Mouse (Mus musculus) embryonic fibroblast, embryonic 13.5 days (primary cell): ENCODE data around the gene Slc16a5. TPM values are rescaled to one million over a fixed set of nuclear protein-coding genes. Genes with fewer than 3 reads are reported as not detected.

Experiments used
- H3K27ac ChIP-seq: 2 replicates; pipeline ENCODE4 v1.5.1; 2012; ENCODE audit warnings: low read length, control low read depth, inconsistent platforms; ENCODE audit not compliant: insufficient read depth
- H3K4me1 ChIP-seq: 2 replicates; pipeline ENCODE4 v1.6.1; 2011; ENCODE audit warnings: low read length; ENCODE audit not compliant: control insufficient read depth, insufficient read depth
- H3K4me3 ChIP-seq: 2 replicates; pipeline ENCODE4 v1.5.1; 2011; ENCODE audit warnings: mild to moderate bottlenecking, control low read depth, low read length; ENCODE audit not compliant: insufficient read depth
- CTCF ChIP-seq: IDR thresholded peaks from 2 replicates; pipeline ENCODE4 v1.5.1; 2011; ENCODE audit warnings: mild to moderate bottlenecking, control low read depth, low read length, moderate library complexity, borderline replicate concordance; ENCODE audit not compliant: insufficient read depth
- POLR2A ChIP-seq: IDR thresholded peaks from 2 replicates; pipeline ENCODE4 v1.6.1; 2011; ENCODE audit warnings: low read depth, mild to moderate bottlenecking, control low read depth, low read length, moderate library complexity
- polyA plus RNA-seq: library from polyadenylated mRNA; stranded (reverse); fragments of >200 nt; gene quantifications from 2 replicates; pipeline ENCODE4 v1.2.4, GENCODE M21; 2011; ENCODE audit warnings: low read depth; ENCODE audit not compliant: missing spikeins, insufficient read length

Gene Slc16a5
- polyA plus RNA-seq, 1 experiment: not detected

DNA sequence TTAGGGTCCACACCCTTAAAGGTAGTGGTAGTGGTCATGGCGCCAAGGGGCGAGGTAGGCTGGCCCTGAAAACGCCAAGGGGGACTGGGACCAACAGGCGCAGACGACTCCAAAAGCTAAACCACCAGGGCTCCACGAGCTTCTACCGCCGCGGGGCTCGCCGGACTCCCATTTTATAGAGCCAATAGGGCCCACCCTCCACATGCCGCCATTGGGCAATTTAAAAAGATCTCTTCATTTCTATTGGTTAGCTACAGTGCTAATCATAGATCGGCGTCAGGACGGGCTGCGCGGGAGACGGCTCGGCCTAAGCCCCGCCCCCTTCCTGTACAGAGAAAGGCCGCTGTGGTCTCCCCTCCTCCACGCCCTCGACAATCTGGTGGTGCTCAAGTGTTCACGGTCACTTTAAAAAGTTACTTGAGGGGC, 52.0 kb downstream of the Slc16a5 start, which contains the start of gene Jpt1:
Gene Jpt1 (minus strand): TSS at position 150 of the 426 bp plus-strand sequence.
- Histone ChIP-seq H3K4me3 (peak within 1 kb of the TSS; percentile 91), H3K27ac (0 out of 2 replicates have a peak within 1 kb of the TSS, but pooled peaks have one; percentile 16), H3K4me1 (peaks cover 6% of the 10 kb centered on the region)
- TF ChIP-seq POLR2A: peak; percentile 99
- TF ChIP-seq CTCF: no peak

- H3K4me1 ChIP-seq: peaks cover 6% of the 10 kb centered on the region
- TF ChIP-seq CTCF: no peak
- no peak for TF ChIP-seq POLR2A
- H3K4me3 ChIP-seq: no peak overlapping the region
- no peak overlapping the region for H3K27ac ChIP-seq
Measured at GRCm38 (mm10) chr11:115515021-115515420, 52.7 kb downstream of the Slc16a5 start.

- TF ChIP-seq CTCF: no peak
- TF ChIP-seq POLR2A: no peak
- Histone ChIP-seq H3K4me1 (no peaks in the 10 kb centered on the region; the same call in 1 of the 2 replicates), H3K27ac (no peak overlapping the region), H3K4me3 (no peak overlapping the region)
Measured at GRCm38 (mm10) chr11:115516942-115517341, 54.7 kb downstream of the Slc16a5 start.

GRCm38 (mm10) chr11:115518693-115519092, 56.4 kb downstream of the Slc16a5 start:
- Histone ChIP-seq H3K27ac (no peak overlapping the region), H3K4me3 (no peak overlapping the region), H3K4me1 (no peaks in the 10 kb centered on the region; the same call in 1 of the 2 replicates)
- TF ChIP-seq POLR2A (no peak), CTCF (no peak)

DNA sequence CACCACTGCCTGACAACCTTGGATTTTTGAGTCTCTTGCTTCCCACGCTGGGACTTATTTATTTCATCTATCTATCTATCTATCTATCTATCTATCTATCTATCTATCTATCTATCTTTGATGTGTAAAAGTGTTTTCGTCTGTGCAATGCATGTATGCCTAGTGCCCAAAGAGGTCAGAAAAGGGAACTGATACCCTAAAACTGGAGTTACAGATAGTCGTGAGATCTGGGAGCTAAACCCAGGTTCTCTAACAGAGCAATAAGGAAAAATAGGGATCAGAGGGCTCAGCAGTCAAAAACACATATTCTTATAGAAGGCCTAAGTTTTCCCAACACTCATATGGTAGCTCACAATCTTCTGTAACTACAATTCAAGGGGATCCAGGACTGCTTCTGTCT, 57.3 kb downstream of the Slc16a5 start:
- Histone ChIP-seq H3K27ac (no peak overlapping the region), H3K4me1 (no peaks in the 10 kb centered on the region; the same call in 1 of the 2 replicates), H3K4me3 (no peak overlapping the region)
- TF ChIP-seq CTCF: no peak
- no peak for TF ChIP-seq POLR2A

GRCm38 (mm10) chr11:115520218-115520617, 57.9 kb downstream of the Slc16a5 start:
- TF ChIP-seq POLR2A: no peak
- no peak for TF ChIP-seq CTCF
- Histone ChIP-seq H3K4me1 (no peaks in the 10 kb centered on the region), H3K27ac (no peak overlapping the region), H3K4me3 (no peak overlapping the region)

DNA sequence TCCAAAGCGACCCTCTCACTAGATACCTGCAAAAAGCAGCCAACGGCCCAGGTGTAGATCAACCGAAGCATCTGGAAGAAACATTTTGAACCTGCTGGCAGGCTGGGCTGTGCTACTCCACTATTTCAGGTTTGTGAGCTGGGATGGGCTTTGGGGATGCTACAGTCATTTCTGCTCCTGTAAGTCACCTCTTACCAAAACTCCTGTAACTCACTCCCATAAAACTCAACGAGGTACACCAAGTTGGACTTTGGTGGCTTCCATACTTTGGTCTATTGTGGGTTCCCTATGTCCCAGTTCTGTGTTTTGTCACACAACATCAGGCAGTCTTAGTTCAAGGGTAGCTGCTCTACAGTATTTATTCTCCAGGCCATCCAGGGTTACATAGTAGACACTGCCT, 58.8 kb downstream of the Slc16a5 start:
- no peaks in the 10 kb centered on the region for H3K4me1 ChIP-seq
- H3K4me3 ChIP-seq: no peak overlapping the region
- TF ChIP-seq POLR2A: no peak
- TF ChIP-seq CTCF: no peak
- H3K27ac ChIP-seq: no peak overlapping the region

- no peak for TF ChIP-seq CTCF
- TF ChIP-seq POLR2A: no peak
- Histone ChIP-seq H3K4me1 (no peaks in the 10 kb centered on the region), H3K27ac (no peak overlapping the region), H3K4me3 (no peak overlapping the region)
Measured at GRCm38 (mm10) chr11:115522238-115522637, 60.0 kb downstream of the Slc16a5 start.

DNA sequence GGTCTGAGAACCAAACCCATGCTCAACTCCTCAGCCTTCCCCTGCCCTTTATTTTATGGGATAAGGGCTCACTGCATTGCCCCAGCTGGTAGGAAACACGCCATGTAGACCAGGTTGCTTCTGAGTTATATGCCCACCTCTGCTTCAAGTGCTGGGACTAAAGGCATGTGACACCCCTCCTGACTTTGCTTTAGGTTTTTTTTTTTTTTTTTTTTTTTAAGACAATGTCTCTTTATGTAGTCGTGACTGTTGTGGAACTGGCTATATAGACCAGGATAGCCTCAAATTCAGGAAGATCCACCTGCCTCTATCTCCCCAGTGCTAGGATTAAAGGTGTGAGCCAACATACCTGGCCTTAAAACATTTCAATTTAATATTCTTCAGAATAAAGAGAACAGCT, 60.4 kb downstream of the Slc16a5 start:
- Histone ChIP-seq H3K27ac (no peak overlapping the region), H3K4me1 (no peaks in the 10 kb centered on the region), H3K4me3 (no peak overlapping the region)
- TF ChIP-seq CTCF (no peak), POLR2A (no peak)

Other genes with a start within 250 kb of the Slc16a5 start
- gene Grin2c, start 195.2 kb upstream of the Slc16a5 start, polyA plus RNA-seq: not detected in 2 replicates
- gene Fdxr, start 185.4 kb upstream of the Slc16a5 start, polyA plus RNA-seq: 4.1 and 6.4 TPM in 2 replicates
- gene Fads6, start 164.8 kb upstream of the Slc16a5 start, polyA plus RNA-seq: 0.15 TPM in 1 of 2 replicates, not detected in the other
- not detected in 2 replicates for gene Otop2, start 155.3 kb upstream of the Slc16a5 start, polyA plus RNA-seq
- 0.15 TPM in 1 of 2 replicates, not detected in the other for gene Ush1g, start 140.4 kb upstream of the Slc16a5 start, polyA plus RNA-seq
- gene Otop3, start 127.7 kb upstream of the Slc16a5 start, polyA plus RNA-seq: not detected in 2 replicates
- gene Hid1, start 94.7 kb upstream of the Slc16a5 start, polyA plus RNA-seq: 3.2 and 5.9 TPM in 2 replicates
- gene Cdr2l, start 80.6 kb upstream of the Slc16a5 start, polyA plus RNA-seq: 24.2 and 29.5 TPM in 2 replicates
- 35.3 and 46.6 TPM in 2 replicates for gene Mrpl58, start 58.7 kb upstream of the Slc16a5 start, polyA plus RNA-seq
- gene Atp5h, start 42.5 kb upstream of the Slc16a5 start, polyA plus RNA-seq: 334 and 405 TPM in 2 replicates
- gene Kctd2, start 42.3 kb upstream of the Slc16a5 start, polyA plus RNA-seq: 15.9 and 18.2 TPM in 2 replicates
- gene Trim80, start 21.9 kb upstream of the Slc16a5 start, polyA plus RNA-seq: not detected in 2 replicates
- gene Armc7, start 13.2 kb downstream of the Slc16a5 start, polyA plus RNA-seq: 7.1 and 8.2 TPM in 2 replicates
- 54.2 and 76.2 TPM in 2 replicates for gene Nt5c, start 29.4 kb downstream of the Slc16a5 start, polyA plus RNA-seq
- gene Jpt1, start 51.9 kb downstream of the Slc16a5 start, polyA plus RNA-seq: 141 and 164 TPM in 2 replicates
- 408 and 505 TPM in 2 replicates for gene Sumo2, start 73.8 kb downstream of the Slc16a5 start, polyA plus RNA-seq
- 68.0 and 81.1 TPM in 2 replicates for gene Nup85, start 102.0 kb downstream of the Slc16a5 start, polyA plus RNA-seq
- 31.0 and 36.5 TPM in 2 replicates for gene Mrps7, start 141.5 kb downstream of the Slc16a5 start, polyA plus RNA-seq
- 17.0 and 30.3 TPM in 2 replicates for gene Gga3, start 141.6 kb downstream of the Slc16a5 start, polyA plus RNA-seq
- gene Mif4gd, start 150.5 kb downstream of the Slc16a5 start, polyA plus RNA-seq: 22.3 and 26.6 TPM in 2 replicates
- 13.6 and 14.0 TPM in 2 replicates for gene Slc25a19, start 165.8 kb downstream of the Slc16a5 start, polyA plus RNA-seq
- gene Grb2, start 246.1 kb downstream of the Slc16a5 start, polyA plus RNA-seq: 61.1 and 69.3 TPM in 2 replicates